Mouse (Mus musculus): Measurements from ENCODE around the gene Hpse2.
A peak's percentile ranks its signal among the peaks of the same experiment; 100 is the strongest.
"Not testable (repeated sequence)": the region's sequence is repeated elsewhere in the genome, so short reads cannot be mapped to it uniquely, and the experiment has no call there.

Gene Hpse2

GRCm38 (mm10) chr19:43388017-43388904, at the start of gene Hpse2:
TSS of gene Hpse2 (minus strand) at chr19:43388355.
- DNase-seq: no peak

DNA sequence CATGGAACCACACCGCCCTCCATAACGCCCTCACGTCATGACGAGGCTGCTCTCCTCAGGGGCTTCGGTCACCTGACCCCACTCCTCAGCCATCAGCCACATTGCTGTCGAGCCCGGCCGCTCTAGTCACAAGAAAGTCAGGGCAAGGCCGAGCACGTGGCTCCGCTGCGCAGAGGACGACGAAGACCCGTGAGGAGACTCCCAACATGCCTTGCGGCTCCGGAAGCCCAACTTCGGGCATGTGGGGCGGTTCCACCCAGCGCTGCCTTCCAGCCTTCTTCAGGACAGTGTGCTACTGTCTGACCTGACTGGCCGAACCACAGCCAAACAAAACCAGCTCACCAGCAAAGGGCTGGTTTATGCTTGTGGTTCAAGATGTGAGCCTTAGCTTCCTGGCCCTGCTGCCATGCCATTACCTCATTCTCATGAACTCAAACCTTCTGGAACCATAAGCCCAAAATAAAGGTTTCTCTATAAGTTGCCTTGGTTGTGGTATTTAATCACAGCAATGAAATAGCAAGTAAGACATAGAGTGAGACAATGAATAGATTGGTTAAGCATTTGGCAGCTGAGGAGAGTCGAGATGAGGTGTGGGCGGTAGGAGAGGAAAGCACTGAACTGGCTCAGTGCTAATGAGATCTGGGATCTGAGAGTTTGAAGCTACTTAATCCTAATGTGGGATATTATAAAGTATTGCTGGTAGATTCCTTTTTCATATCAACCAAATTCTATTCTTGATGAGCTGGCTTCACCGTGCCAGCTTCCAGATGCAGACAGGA, 39.5 kb upstream of the Hpse2 start:
- no peak for DNase-seq

DNA sequence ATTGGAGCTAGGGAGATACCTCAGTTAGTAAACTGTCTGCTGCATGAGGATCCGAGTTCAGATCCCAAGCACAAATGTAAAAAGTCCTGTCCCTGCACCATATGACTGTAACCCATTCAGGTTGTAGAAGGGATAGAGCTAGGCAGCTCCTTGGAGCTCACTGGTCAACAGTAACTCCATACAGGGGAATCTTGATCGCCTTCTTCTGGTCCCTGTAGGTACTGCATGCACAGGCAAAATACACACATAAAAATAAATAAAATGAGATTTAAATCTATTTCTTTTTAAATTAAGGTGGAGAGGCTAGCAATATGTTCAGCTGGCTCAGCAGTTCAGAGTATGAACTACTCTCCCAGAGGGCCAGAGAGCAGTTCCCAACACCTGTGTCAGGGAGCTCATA, 35.9 kb upstream of the Hpse2 start:
- DNase-seq: no peak

- DNase-seq: no peak
Observed at GRCm38 (mm10) chr19:43420506-43420905, 32.4 kb upstream of the Hpse2 start.

DNA sequence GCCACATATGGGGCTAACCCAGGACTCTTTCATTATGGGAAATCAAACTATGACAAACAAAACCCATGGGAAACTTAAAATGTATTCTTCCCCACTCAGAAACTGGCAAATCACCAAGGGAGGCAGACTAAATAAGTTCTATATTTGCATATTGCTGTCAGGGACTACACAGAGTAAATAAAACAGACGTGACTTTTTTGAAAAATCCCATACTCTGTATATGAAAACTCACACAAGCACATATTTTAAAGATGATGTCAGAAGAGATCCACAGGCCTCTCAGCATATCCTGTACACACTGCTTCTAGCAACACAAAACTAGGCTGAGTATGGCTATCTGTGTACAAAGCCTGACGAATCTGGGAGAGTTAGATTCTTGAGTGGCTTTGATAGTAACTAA, 27.4 kb upstream of the Hpse2 start:
- DNase-seq: no peak

DNA sequence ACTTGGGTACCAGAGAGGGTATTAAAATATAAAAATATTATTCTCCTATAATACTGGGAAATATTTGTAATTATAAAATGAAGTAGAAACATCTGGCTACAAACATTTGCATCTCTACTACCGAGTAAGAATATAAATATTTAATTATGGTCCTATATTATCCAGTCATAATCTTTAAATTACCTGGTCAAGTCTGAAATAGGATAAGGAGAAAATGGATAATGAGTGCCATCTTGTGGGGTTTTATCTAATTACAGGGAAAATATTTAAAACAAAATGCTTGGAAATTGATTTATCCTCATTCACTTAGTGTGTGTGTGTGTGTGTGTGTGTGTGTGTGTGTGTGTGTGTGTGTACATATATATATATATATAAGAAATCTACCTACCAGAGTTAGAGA, 19.0 kb upstream of the Hpse2 start:
- no peak for DNase-seq

GRCm38 (mm10) chr19:43396327-43396726, 8.2 kb upstream of the Hpse2 start:
- peak; percentile 42 to 56 for DNase-seq

DNA sequence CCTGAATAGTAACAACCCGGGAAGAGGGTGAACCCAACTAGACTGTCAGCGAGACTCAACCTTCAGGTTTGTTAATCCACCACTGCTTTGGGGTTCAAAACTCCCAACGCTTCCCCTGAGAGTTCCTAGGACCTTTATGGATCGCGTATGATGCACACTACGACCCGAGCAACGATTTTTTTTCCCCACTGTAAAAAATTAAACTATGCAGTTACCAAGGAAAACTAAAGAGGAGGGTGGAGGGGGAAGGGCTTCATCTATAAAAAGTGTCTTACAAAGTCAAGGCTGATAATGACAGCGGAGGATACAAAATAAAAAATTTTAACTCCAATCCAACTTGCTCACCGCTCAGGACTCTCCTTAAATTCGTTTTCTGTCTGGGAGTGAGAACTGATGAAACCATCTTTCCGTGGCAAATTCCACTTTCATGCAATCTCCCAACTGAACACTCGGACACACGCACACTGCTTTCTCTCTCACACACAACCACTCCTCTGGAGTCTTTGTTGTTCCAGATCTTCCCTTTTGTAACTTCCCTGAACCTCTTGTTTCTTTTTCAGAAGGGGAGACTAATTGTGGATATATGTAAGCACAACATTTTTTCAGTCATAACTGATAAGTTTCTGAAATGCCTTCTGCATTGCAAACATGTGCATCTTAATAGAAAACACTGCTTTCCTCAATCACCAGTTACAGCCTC, 934 bp downstream of the Hpse2 start:
- DNase-seq: no peak

- no peak for DNase-seq
Observed at GRCm38 (mm10) chr19:43386041-43386952, 1.9 kb downstream of the Hpse2 start.

GRCm38 (mm10) chr19:43385451-43385850, 2.7 kb downstream of the Hpse2 start:
- no peak for DNase-seq

DNA sequence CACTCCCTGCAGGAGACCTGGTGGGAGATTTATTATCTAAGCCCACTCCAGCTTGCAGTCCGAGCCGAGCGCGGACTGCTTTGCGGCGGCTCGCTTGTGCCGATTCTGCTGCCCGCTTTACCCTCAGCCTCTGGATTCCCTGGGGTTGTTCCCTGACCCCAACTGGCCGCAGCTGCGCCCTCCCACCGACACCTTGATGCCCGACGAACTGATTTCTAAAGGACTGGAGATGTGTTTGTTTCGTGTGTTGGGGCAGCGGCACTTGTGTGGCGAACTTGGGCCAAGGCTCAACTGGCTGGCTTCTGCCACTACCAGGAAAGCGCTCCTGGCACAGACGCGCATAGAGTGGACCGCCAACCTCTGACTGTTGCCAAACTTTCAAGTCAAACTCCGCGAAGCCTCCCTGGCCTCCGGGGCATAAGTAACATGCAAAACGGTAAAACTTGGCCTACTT, 3.1 kb downstream of the Hpse2 start:
- DNase-seq: no peak

DNA sequence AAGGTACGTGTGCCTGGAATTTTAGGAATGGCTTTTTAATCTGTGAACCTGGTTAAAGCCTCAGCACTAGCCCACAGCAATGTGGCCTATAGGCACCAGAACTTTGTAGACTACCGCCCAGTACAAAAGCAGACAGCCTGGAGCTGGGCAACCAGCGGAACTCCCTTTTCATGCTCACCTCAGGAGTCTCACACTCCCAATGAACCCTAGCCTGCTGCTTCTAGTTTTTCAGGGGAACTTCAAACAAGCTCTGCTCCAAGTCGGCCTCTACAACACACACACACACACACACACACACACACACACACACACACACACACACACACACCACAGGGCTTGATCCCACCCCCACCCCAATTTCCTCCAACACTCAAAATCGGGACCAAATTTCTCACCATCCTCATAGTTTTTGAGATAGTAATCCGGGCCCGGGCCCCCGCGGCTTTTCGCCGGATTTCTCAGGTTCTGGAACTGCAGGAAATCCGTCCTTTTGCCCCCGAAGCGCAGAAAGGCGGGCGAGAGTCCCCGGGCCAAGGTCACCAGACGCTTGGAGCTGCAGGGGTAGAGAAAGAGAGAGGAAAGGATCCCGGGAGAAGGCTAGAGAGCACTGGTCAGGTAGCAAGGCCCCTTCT, 3.7 kb downstream of the Hpse2 start:
- no peak for DNase-seq

DNA sequence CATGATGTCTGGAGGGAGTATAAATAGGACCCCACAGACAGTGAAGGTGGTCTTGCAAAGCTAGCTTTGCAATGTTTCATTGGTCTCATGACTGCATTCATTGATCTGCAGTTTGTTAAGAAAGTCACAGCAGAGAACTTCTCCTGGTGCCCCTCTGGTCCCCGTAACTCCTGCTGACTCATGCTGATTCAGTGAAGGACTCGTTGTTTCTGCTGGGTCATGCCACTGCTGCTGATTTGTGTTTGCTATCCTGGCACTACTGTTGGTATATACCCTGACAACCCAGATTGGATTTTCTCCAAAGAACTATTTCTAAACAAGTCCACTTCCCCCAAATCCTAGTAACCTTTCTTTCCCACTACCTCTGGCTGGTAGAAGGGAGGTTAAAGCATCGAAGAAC, 29.3 kb downstream of the Hpse2 start:
- DNase-seq: no peak

- peak; percentile 2 to 3 for DNase-seq
Observed at GRCm38 (mm10) chr19:43311125-43311524, 77.0 kb downstream of the Hpse2 start.

DNA sequence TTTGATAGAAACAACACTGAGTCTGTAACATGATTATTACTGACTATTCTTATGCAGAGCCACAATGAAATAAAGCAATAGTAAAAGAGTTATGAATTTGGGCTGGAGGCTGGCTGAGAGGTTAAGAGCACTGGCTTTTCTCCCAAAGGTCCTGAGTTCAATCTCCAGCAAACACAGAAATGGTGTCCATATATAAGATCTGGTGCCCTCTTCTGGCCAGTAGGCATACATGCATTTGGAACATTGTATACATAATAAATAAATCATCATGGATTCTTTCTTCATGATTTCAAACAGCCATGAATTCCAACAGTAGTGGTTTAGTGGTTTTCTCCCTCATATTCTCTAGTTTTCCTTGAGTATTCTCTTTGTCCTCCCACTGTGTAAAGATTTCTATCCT, 81.4 kb downstream of the Hpse2 start:
- no peak for DNase-seq

DNA sequence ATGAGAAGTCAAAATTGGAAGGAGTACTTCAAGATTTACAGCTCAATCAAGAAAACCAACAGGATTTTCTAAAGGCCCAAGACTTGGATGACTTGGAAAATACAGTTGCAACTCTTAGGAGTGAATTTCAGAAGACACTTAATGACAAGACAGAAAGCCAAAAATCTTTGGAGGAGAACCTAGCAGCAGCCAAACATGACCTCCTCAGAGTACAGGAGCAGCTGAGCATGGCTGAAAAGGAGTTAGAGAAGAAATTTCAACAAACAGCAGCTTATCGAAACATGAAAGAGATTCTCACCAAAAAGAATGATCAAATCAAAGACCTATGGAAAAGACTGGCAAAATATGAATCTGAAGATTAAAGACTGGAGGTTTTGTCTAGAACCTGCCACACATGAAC, 106.8 kb downstream of the Hpse2 start:
- not testable (repeated sequence) for DNase-seq

DNA sequence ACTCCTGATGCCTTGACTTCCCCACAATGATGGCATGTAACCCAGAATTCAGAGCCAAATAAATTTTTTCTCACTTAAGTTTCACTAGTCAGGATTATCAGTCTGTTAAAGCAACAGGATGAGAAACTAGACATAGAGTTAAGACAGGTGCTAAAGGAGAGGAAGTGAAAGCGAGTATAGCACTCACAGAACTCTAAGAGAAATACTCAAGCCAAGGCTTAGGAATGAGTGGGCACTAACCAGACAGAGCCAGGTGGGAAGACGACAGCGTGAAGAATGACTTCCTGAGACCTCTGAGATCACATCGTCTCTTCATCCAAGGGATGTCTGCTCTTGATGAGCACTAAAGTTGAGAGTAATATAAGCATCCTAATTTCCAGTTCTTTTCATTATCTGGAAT, 144.2 kb downstream of the Hpse2 start:
- no peak for DNase-seq

- DNase-seq: no peak
Observed at GRCm38 (mm10) chr19:43231711-43232110, 156.4 kb downstream of the Hpse2 start.

DNA sequence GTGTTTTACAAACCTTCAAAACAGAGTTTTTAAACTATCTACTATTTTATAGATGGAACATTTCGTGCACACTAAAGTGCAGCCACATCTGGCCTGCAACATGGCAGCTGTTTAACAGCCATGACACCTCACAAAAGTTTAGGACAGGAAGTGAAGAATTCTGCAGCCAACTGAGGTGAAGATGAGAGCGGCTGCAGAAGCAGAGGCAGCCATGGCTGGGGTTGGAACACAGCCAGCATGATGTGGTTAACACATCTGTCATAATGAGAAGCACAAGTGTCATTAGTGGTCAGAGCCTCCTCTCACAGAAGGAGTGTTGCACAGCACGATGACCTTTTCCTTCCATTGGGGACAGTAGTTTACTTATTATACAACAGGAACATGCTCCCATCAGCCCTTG, 194.6 kb downstream of the Hpse2 start:
- DNase-seq: no peak

- DNase-seq: no peak
Observed at GRCm38 (mm10) chr19:43175437-43175965, 212.7 kb downstream of the Hpse2 start.

DNA sequence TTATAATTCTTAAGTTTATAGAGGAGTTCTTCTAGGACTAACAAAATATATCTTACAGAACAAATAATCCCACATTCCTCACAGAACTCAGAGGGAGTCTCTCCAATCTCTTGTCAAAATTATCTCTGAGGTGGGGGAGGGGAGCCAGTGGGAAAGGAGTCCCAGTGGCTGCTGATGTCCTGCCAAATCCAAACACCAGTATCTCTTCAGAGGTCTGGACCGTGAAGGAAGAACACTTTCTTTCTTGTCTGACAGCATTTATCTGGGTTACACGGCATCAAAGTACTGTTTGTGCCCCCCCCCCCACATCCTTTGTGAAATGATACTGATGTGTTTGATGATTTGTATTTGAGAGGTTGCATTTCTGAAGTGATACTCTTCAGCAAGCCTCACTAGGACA, 213.3 kb downstream of the Hpse2 start:
- no peak for DNase-seq

DNA sequence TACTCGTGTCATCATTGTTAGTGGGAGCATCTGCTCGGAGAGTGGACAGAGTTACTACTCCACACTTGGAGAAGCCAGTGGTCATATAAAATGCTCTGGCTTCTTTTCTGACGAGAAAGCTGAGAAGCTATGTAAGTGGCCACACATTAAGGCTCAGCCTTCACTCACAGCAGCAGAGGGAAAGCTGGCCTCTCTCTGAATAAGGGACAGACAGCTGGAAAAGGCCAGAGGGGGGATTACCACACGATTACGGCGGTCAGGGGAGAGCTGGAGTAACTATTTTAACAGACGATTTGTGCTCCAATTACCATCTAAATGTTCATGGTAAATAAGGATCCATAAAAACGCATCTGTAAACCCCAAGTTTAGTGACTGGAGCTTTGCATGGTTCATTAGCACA, 232.1 kb downstream of the Hpse2 start:
- DNase-seq: no peak
